Mouse (Mus musculus) heart, embryonic 13.5 days (tissue): ENCODE measurements around the gene Prss23. TPM values are rescaled to one million over a fixed set of nuclear protein-coding genes. Genes with fewer than 3 reads are reported as not detected.

Experiments used
- ATAC-seq: fragments of 200-750 bp; cut with Nextera tagmentation; 2 replicates; pipeline ENCODE4 v1.8.0; 2017; ENCODE audit warnings: moderate TSS enrichment; ENCODE audit not compliant: insufficient number of reproducible peaks, low FRiP score, low TSS enrichment; ENCODE audit errors: extremely low read depth
- H3K27ac ChIP-seq: fragments of 300-500 bp; sonication (generic); replicated peaks from 2 replicates; pipeline ENCODE4 v1.5.1; 2015; ENCODE audit warnings: moderate library complexity, mild to moderate bottlenecking, inconsistent platforms
- H3K27me3 ChIP-seq: fragments of 300-500 bp; sonication (generic); replicated peaks from 2 replicates; pipeline ENCODE4 v1.6.1; 2015; ENCODE audit warnings: mild to moderate bottlenecking, inconsistent platforms
- H3K36me3 ChIP-seq: fragments of 300-500 bp; sonication (generic); 2 replicates; pipeline ENCODE4 v1.6.1; 2015; ENCODE audit warnings: mild to moderate bottlenecking, inconsistent platforms
- H3K4me1 ChIP-seq: fragments of 300-500 bp; sonication (generic); 2 replicates; pipeline ENCODE4 v1.6.1; 2015; ENCODE audit warnings: inconsistent platforms
- H3K4me2 ChIP-seq: fragments of 300-500 bp; sonication (generic); 2 replicates; pipeline ENCODE4 v1.6.1; 2015; ENCODE audit warnings: inconsistent platforms, mild to moderate bottlenecking, moderate library complexity
- H3K4me3 ChIP-seq: fragments of 300-500 bp; sonication (generic); 2 replicates; pipeline ENCODE4 v1.5.1; 2015; ENCODE audit warnings: moderate library complexity, mild to moderate bottlenecking, inconsistent platforms
- H3K9ac ChIP-seq: fragments of 300-500 bp; sonication (generic); 2 replicates; pipeline ENCODE4 v1.6.1; 2015; ENCODE audit warnings: inconsistent platforms, mild to moderate bottlenecking, moderate library complexity
- H3K9me3 ChIP-seq: fragments of 300-500 bp; sonication (generic); 2 replicates; pipeline ENCODE4 v1.6.1; 2016; ENCODE audit warnings: inconsistent platforms
- WGBS: fragments of 180-500 bp; shearing (Covaris S2); methylation state at CpG from one replicate; pipeline ENCODE4 v1.1.7; 2015; ENCODE audit warnings: mixed read lengths; 5-methylcytosine and 5-hydroxymethylcytosine counted together
- polyA plus RNA-seq: library from polyadenylated mRNA; unstranded; fragments of >200 nt; fragmentation: Nextera tagmentation; extraction: Ambion mirVana; gene quantifications from 2 replicates; pipeline ENCODE4 v1.2.1, GENCODE M21; 2015

Gene Prss23
- polyA plus RNA-seq, 1 experiment from 2014 or later = 33.7 TPM

- ATAC-seq = no peak
- no peak overlapping the region for H3K27ac ChIP-seq
- H3K9me3 ChIP-seq = no peaks in the 10 kb centered on the region
- no peaks in the 10 kb centered on the region for H3K27me3 ChIP-seq
- H3K36me3 ChIP-seq = no peaks in the 10 kb centered on the region
- no peak overlapping the region for H3K4me2 ChIP-seq
- H3K4me3 ChIP-seq = no peak overlapping the region
- WGBS = 76% methylated on average over 1 of the region's 1 CpGs
- no peak overlapping the region for H3K9ac ChIP-seq
- peaks cover 1% of the 10 kb centered on the region for H3K4me1 ChIP-seq
Measured at GRCm38 (mm10) chr7:89554068-89554467, 27.1 kb upstream of the Prss23 start.

GRCm38 (mm10) chr7:89540976-89541375 is 14.0 kb upstream of the Prss23 start:
- 47% methylated on average over 2 of the region's 2 CpGs for WGBS

GRCm38 (mm10) chr7:89539391-89539790 is 12.4 kb upstream of the Prss23 start:
- H3K27me3 ChIP-seq = no peaks in the 10 kb centered on the region
- H3K9ac ChIP-seq = no peak overlapping the region
- no peak overlapping the region for H3K4me3 ChIP-seq
- H3K4me1 ChIP-seq = peaks cover 15% of the 10 kb centered on the region
- 64% methylated on average over 6 of the region's 6 CpGs for WGBS
- no peaks in the 10 kb centered on the region for H3K36me3 ChIP-seq
- no peak overlapping the region for H3K4me2 ChIP-seq
- H3K27ac ChIP-seq = no peak overlapping the region
- ATAC-seq = no peak
- H3K9me3 ChIP-seq = no peaks in the 10 kb centered on the region

More at GRCm38 (mm10) chr7:89540976-89541375, 14.0 kb upstream of the Prss23 start:
- Histone ChIP-seq H3K36me3 (no peaks in the 10 kb centered on the region), H3K4me1 (peaks cover 15% of the 10 kb centered on the region), H3K4me3 (no peak overlapping the region), H3K27me3 (no peaks in the 10 kb centered on the region), H3K4me2 (no peak overlapping the region), H3K27ac (no peak overlapping the region; the same call in 1 of the 2 replicates), H3K9ac (no peak overlapping the region), H3K9me3 (no peaks in the 10 kb centered on the region)
- no peak for ATAC-seq

GRCm38 (mm10) chr7:89527430-89527856 is 456 bp upstream of the Prss23 start:
- Histone ChIP-seq H3K9me3 (no peaks in the 10 kb centered on the region), H3K27me3 (peaks cover under 1% of the 10 kb centered on the region; the same call in 1 of the 2 replicates), H3K9ac (peak overlapping the region; percentile 20; the same call in 1 of the 2 replicates), H3K4me3 (no peak overlapping the region), H3K4me1 (peaks cover 19% of the 10 kb centered on the region), H3K4me2 (peak overlapping the region; percentile 47; the same call in 1 of the 2 replicates), H3K27ac (peak overlapping the region; percentile 80; the same call in 1 of the 2 replicates), H3K36me3 (no peaks in the 10 kb centered on the region)
- no peak for ATAC-seq
- 59% methylated on average over 4 of the region's 4 CpGs for WGBS

- peaks cover 6% of the 10 kb centered on the region; the same call in 1 of the 2 replicates for H3K27me3 ChIP-seq
- no peak overlapping the region for H3K27ac ChIP-seq
- no peak overlapping the region for H3K4me3 ChIP-seq
- H3K36me3 ChIP-seq = no peaks in the 10 kb centered on the region
- no peak overlapping the region for H3K4me2 ChIP-seq
- H3K9ac ChIP-seq = no peak overlapping the region
- 83% methylated on average over 4 of the region's 4 CpGs for WGBS
- 0 out of 2 replicates have a peak, but pooled peaks cover 3% of the 10 kb centered on the region for H3K9me3 ChIP-seq
- peaks cover 29% of the 10 kb centered on the region for H3K4me1 ChIP-seq
- no peak for ATAC-seq
Measured at GRCm38 (mm10) chr7:89523816-89524215, 3.2 kb downstream of the Prss23 start.

- peak overlapping the region; percentile 57 for H3K4me2 ChIP-seq
- WGBS = 14% methylated on average over 10 of the region's 10 CpGs
- peaks cover 30% of the 10 kb centered on the region for H3K4me1 ChIP-seq
- no peaks in the 10 kb centered on the region for H3K36me3 ChIP-seq
- peaks cover 6% of the 10 kb centered on the region; the same call in 1 of the 2 replicates for H3K27me3 ChIP-seq
- peak overlapping the region; percentile 10; the same call in 1 of the 2 replicates for H3K4me3 ChIP-seq
- H3K9ac ChIP-seq = peak overlapping the region; percentile 30; the same call in 1 of the 2 replicates
- no peak for ATAC-seq
- 0 out of 2 replicates have a peak, but pooled peaks cover 3% of the 10 kb centered on the region for H3K9me3 ChIP-seq
- no peak overlapping the region for H3K27ac ChIP-seq
Measured at GRCm38 (mm10) chr7:89522170-89522569, 4.8 kb downstream of the Prss23 start.

GRCm38 (mm10) chr7:89517460-89518390 is 9.3 kb downstream of the Prss23 start:
- WGBS = under 1% methylated on average over 47 of the region's 61 CpGs
- Histone ChIP-seq H3K27ac (peak overlapping the region; percentile 81), H3K36me3 (no peaks in the 10 kb centered on the region)

GRCm38 (mm10) chr7:89516551-89517459 is 10.2 kb downstream of the Prss23 start:
- ATAC-seq = peak; percentile 20; the same call in 1 of the 2 replicates
- Histone ChIP-seq H3K9me3 (0 out of 2 replicates have a peak, but pooled peaks cover 3% of the 10 kb centered on the region), H3K4me3 (peak overlapping the region; percentile 80), H3K27ac (peak overlapping the region; percentile 62; the same call in 1 of the 2 replicates), H3K36me3 (no peaks in the 10 kb centered on the region), H3K9ac (peak overlapping the region; percentile 86), H3K27me3 (0 out of 2 replicates have a peak, but pooled peaks cover 7% of the 10 kb centered on the region), H3K4me2 (peak overlapping the region; percentile 97), H3K4me1 (peaks cover 16% of the 10 kb centered on the region)
- WGBS = 9% methylated on average over 32 of the region's 32 CpGs

More at GRCm38 (mm10) chr7:89517460-89518390, 9.3 kb downstream of the Prss23 start:
- peak overlapping the region; percentile 97 for H3K4me2 ChIP-seq
- H3K9ac ChIP-seq = peak overlapping the region; percentile 86
- peak; percentile 81; the same call in 1 of the 2 replicates for ATAC-seq
- H3K4me3 ChIP-seq = peak overlapping the region; percentile 80
- 0 out of 2 replicates have a peak, but pooled peaks cover 3% of the 10 kb centered on the region for H3K9me3 ChIP-seq
- peaks cover 11% of the 10 kb centered on the region; the same call in 1 of the 2 replicates for H3K27me3 ChIP-seq
- peaks cover 24% of the 10 kb centered on the region for H3K4me1 ChIP-seq

GRCm38 (mm10) chr7:89511921-89512514 is 15.0 kb downstream of the Prss23 start:
- 0 out of 2 replicates have a peak, but pooled peaks cover 4% of the 10 kb centered on the region for H3K27me3 ChIP-seq

GRCm38 (mm10) chr7:89508672-89509071 is 18.3 kb downstream of the Prss23 start:
- Histone ChIP-seq H3K4me2 (no peak overlapping the region), H3K9me3 (no peaks in the 10 kb centered on the region), H3K4me1 (no peaks in the 10 kb centered on the region), H3K27ac (no peak overlapping the region), H3K9ac (no peak overlapping the region), H3K36me3 (peaks cover 11% of the 10 kb centered on the region), H3K27me3 (no peaks in the 10 kb centered on the region), H3K4me3 (no peak overlapping the region)
- WGBS = 74% methylated on average over 4 of the region's 4 CpGs
- no peak for ATAC-seq

More at GRCm38 (mm10) chr7:89511921-89512514, 15.0 kb downstream of the Prss23 start:
- Histone ChIP-seq H3K9ac (no peak overlapping the region), H3K36me3 (peaks cover 11% of the 10 kb centered on the region), H3K9me3 (no peaks in the 10 kb centered on the region), H3K4me1 (peaks cover 5% of the 10 kb centered on the region), H3K4me2 (no peak overlapping the region), H3K4me3 (no peak overlapping the region), H3K27ac (no peak overlapping the region)
- ATAC-seq = no peak
- 66% methylated on average over 4 of the region's 4 CpGs for WGBS
